10 mouse cellular contexts compared by ENCODE assay signal in genomic region chr5:30909300-30909659, GRCm38 (mm10). TPM values are rescaled to one million over a fixed set of nuclear protein-coding genes. Genes with fewer than 3 reads are reported as not detected.
DNase-seq lines count a peak whose midpoint lies in the region; ATAC-seq lines count a peak whose summit lies in the region.
"Had no signal": no experiment of that assay in that cellular context is flagged by ENCODE, and none has a peak within 500 bp of the region (broad histone marks: within the 10 kb centered on the region; RNA-seq: fewer than 3 reads in every experiment).

No protein-coding gene starts in this region.

- WGBS in hindbrain, embryonic 11.5 days, result 51% methylated on average over 7 of the region's 7 CpGs
- WGBS in hindbrain, embryonic 14.5 days, result 60% methylated on average over 7 of the region's 7 CpGs
- 14% methylated on average over 7 of the region's 7 CpGs for WGBS in kidney, embryonic 15.5 days
- 69% methylated on average over 7 of the region's 7 CpGs for WGBS in forebrain, embryonic 15.5 days

- no peaks in the 10 kb centered on the region for H3K9me3 ChIP-seq in hindbrain, embryonic 11.5 days (ENCODE audit: control insufficient read depth, low read length)
- H3K9me3 ChIP-seq in hindbrain, embryonic 14.5 days (ENCODE audit: control insufficient read depth, low read length), result no peaks in the 10 kb centered on the region
- H3K9me3 ChIP-seq in kidney, embryonic 15.5 days (replicated peaks), result no peaks in the 10 kb centered on the region
- no peaks in the 10 kb centered on the region for H3K9me3 ChIP-seq in forebrain, embryonic 15.5 days

- 0 out of 2 replicates have a peak overlapping the region, but pooled peaks have one; percentile 47 for H3K27ac ChIP-seq in hindbrain, embryonic 11.5 days (ENCODE audit: low read depth, low read length)
- no peak overlapping the region for H3K27ac ChIP-seq in hindbrain, embryonic 14.5 days
- peak overlapping the region; percentile 95 for H3K27ac ChIP-seq in kidney, embryonic 15.5 days
- no peak overlapping the region for H3K27ac ChIP-seq in forebrain, embryonic 15.5 days (replicated peaks)
- H3K27ac ChIP-seq: macrophage had no signal

- H3K4me2 ChIP-seq in hindbrain, embryonic 11.5 days (replicated peaks; ENCODE audit: low read depth, low read length), result no peak overlapping the region
- no peak overlapping the region for H3K4me2 ChIP-seq in hindbrain, embryonic 14.5 days (replicated peaks)
- H3K4me2 ChIP-seq in kidney, embryonic 15.5 days, result peak overlapping the region; percentile 94
- no peak overlapping the region for H3K4me2 ChIP-seq in forebrain, embryonic 15.5 days (replicated peaks)

- no peaks in the 10 kb centered on the region for H3K27me3 ChIP-seq in hindbrain, embryonic 11.5 days (ENCODE audit: control insufficient read depth, insufficient read depth, low read length)
- H3K27me3 ChIP-seq in hindbrain, embryonic 14.5 days (ENCODE audit: control insufficient read depth, insufficient read depth, low read length), result no peaks in the 10 kb centered on the region
- no peaks in the 10 kb centered on the region for H3K27me3 ChIP-seq in kidney, embryonic 15.5 days
- H3K27me3 ChIP-seq in forebrain, embryonic 15.5 days, result no peaks in the 10 kb centered on the region

- no peak for DNase-seq in hindbrain, embryonic 11.5 days (ENCODE audit: low spot score)
- no peak for DNase-seq in hindbrain, embryonic 14.5 days (ENCODE audit: low spot score)
- DNase-seq in heart, adult 8-10 months (ENCODE audit: low spot score), result peak; percentile 61
- DNase-seq in lung, postnatal 36 days, result peak; percentile 44
- DNase-seq in cerebellum, postnatal 4 days (ENCODE audit: low spot score in 2 of 2), result no peak
- no peak for DNase-seq in thymus, postnatal 14 days

- peaks cover 7% of the 10 kb centered on the region; the same call in 1 of the 2 replicates for H3K4me1 ChIP-seq in hindbrain, embryonic 11.5 days (replicated peaks; ENCODE audit: control insufficient read depth, insufficient read depth, low read length)
- peaks cover 37% of the 10 kb centered on the region for H3K4me1 ChIP-seq in hindbrain, embryonic 14.5 days (replicated peaks; ENCODE audit: control insufficient read depth, insufficient read depth, low read length)
- peaks cover 84% of the 10 kb centered on the region for H3K4me1 ChIP-seq in kidney, embryonic 15.5 days
- peaks cover 43% of the 10 kb centered on the region for H3K4me1 ChIP-seq in forebrain, embryonic 15.5 days

- H3K4me3 ChIP-seq in hindbrain, embryonic 11.5 days (ENCODE audit: low read depth, low read length), result no peak overlapping the region
- H3K4me3 ChIP-seq in hindbrain, embryonic 14.5 days (replicated peaks; ENCODE audit: low read length), result no peak overlapping the region
- H3K4me3 ChIP-seq in kidney, embryonic 15.5 days (replicated peaks), result no peak overlapping the region
- no peak overlapping the region for H3K4me3 ChIP-seq in forebrain, embryonic 15.5 days

- ATAC-seq in hindbrain, embryonic 11.5 days (ENCODE audit: low FRiP score), result no peak
- ATAC-seq in hindbrain, embryonic 14.5 days (ENCODE audit: low FRiP score), result no peak
- ATAC-seq in kidney, embryonic 15.5 days (replicated peaks; ENCODE audit: low FRiP score), result no peak
- ATAC-seq in forebrain, embryonic 15.5 days (replicated peaks), result no peak
- ATAC-seq: forebrain, embryonic 16.5 days had no signal

- no peak overlapping the region for H3K9ac ChIP-seq in hindbrain, embryonic 11.5 days (ENCODE audit: low read depth, low read length)
- no peak overlapping the region for H3K9ac ChIP-seq in hindbrain, embryonic 14.5 days
- no peak overlapping the region for H3K9ac ChIP-seq in kidney, embryonic 15.5 days
- no peak overlapping the region for H3K9ac ChIP-seq in forebrain, embryonic 15.5 days (replicated peaks)

- H3K36me3 ChIP-seq in hindbrain, embryonic 11.5 days (ENCODE audit: control insufficient read depth, insufficient read depth, low read length), result no peaks in the 10 kb centered on the region
- peaks cover 20% of the 10 kb centered on the region for H3K36me3 ChIP-seq in hindbrain, embryonic 14.5 days (replicated peaks; ENCODE audit: control insufficient read depth, insufficient read depth)
- H3K36me3 ChIP-seq in kidney, embryonic 15.5 days, result peaks cover 19% of the 10 kb centered on the region
- peaks cover 13% of the 10 kb centered on the region; the same call in 1 of the 2 replicates for H3K36me3 ChIP-seq in forebrain, embryonic 15.5 days

RNA-seq across cellular contexts. Expression of gene Ost4, which starts 1.7 kb away (rescaled TPM):
- polyA plus RNA-seq in hindbrain, embryonic 11.5 days (2014; fragmentation: Nextera tagmentation; extraction: Ambion mirVana), result 335 and 338 TPM in 2 replicates
- 228 and 259 TPM in 2 replicates for polyA plus RNA-seq in hindbrain, embryonic 14.5 days (2014; fragmentation: Nextera tagmentation; extraction: Ambion mirVana)
- 100 to 1,000 TPM; 140 to 164 (median 156) TPM for total RNA-seq in heart, adult 8-10 months (2022)
- 491 and 504 TPM in 2 replicates for polyA plus RNA-seq in kidney, embryonic 15.5 days (2015; fragmentation: Nextera tagmentation; extraction: Ambion mirVana)
- 243 and 273 TPM in 2 replicates for polyA plus RNA-seq in forebrain, embryonic 15.5 days (2015; fragmentation: Nextera tagmentation; extraction: Ambion mirVana)

RNA-seq across cellular contexts. Expression of gene Emilin1, which starts 3.9 kb away (rescaled TPM):
- 46.0 and 48.5 TPM in 2 replicates for polyA plus RNA-seq in hindbrain, embryonic 11.5 days (2014; fragmentation: Nextera tagmentation; extraction: Ambion mirVana)
- 14.1 and 17.1 TPM in 2 replicates for polyA plus RNA-seq in hindbrain, embryonic 14.5 days (2014; fragmentation: Nextera tagmentation; extraction: Ambion mirVana)
- total RNA-seq in heart, adult 8-10 months (2022), result 10 to 100 TPM; 13.9 to 16.6 (median 16.0) TPM
- polyA plus RNA-seq in kidney, embryonic 15.5 days (2015; fragmentation: Nextera tagmentation; extraction: Ambion mirVana), result 258 and 306 TPM in 2 replicates
- 12.0 and 12.9 TPM in 2 replicates for polyA plus RNA-seq in forebrain, embryonic 15.5 days (2015; fragmentation: Nextera tagmentation; extraction: Ambion mirVana)

RNA-seq across cellular contexts. Expression of gene Khk, which starts 12.0 kb away (rescaled TPM):
- polyA plus RNA-seq in hindbrain, embryonic 11.5 days (2014; fragmentation: Nextera tagmentation; extraction: Ambion mirVana), result 4.2 and 7.8 TPM in 2 replicates
- 9.0 and 11.2 TPM in 2 replicates for polyA plus RNA-seq in hindbrain, embryonic 14.5 days (2014; fragmentation: Nextera tagmentation; extraction: Ambion mirVana)
- 10 to 100 TPM; 23.8 to 31.8 (median 26.6) TPM for total RNA-seq in heart, adult 8-10 months (2022)
- 29.3 and 29.7 TPM in 2 replicates for polyA plus RNA-seq in kidney, embryonic 15.5 days (2015; fragmentation: Nextera tagmentation; extraction: Ambion mirVana)
- polyA plus RNA-seq in forebrain, embryonic 15.5 days (2015; fragmentation: Nextera tagmentation; extraction: Ambion mirVana), result 5.1 and 5.5 TPM in 2 replicates

RNA-seq across cellular contexts. Expression of gene Agbl5, which starts 20.8 kb away (rescaled TPM):
- 21.5 and 24.0 TPM in 2 replicates for polyA plus RNA-seq in hindbrain, embryonic 11.5 days (2014; fragmentation: Nextera tagmentation; extraction: Ambion mirVana)
- 25.5 and 28.6 TPM in 2 replicates for polyA plus RNA-seq in hindbrain, embryonic 14.5 days (2014; fragmentation: Nextera tagmentation; extraction: Ambion mirVana)
- total RNA-seq in heart, adult 8-10 months (2022), result 1 to 10 TPM; 4.9 to 6.3 (median 5.6) TPM
- 20.6 and 25.9 TPM in 2 replicates for polyA plus RNA-seq in kidney, embryonic 15.5 days (2015; fragmentation: Nextera tagmentation; extraction: Ambion mirVana)
- 23.2 and 23.9 TPM in 2 replicates for polyA plus RNA-seq in forebrain, embryonic 15.5 days (2015; fragmentation: Nextera tagmentation; extraction: Ambion mirVana)

RNA-seq across cellular contexts. Expression of gene Cgref1, which starts 36.1 kb away (rescaled TPM):
- polyA plus RNA-seq in hindbrain, embryonic 11.5 days (2014; fragmentation: Nextera tagmentation; extraction: Ambion mirVana), result 6.9 and 7.6 TPM in 2 replicates
- 62.4 and 71.4 TPM in 2 replicates for polyA plus RNA-seq in hindbrain, embryonic 14.5 days (2014; fragmentation: Nextera tagmentation; extraction: Ambion mirVana)
- total RNA-seq in heart, adult 8-10 months (2022), result under 1 TPM; 0.37 to 0.97 (median 0.60) TPM
- 12.5 and 17.4 TPM in 2 replicates for polyA plus RNA-seq in kidney, embryonic 15.5 days (2015; fragmentation: Nextera tagmentation; extraction: Ambion mirVana)
- polyA plus RNA-seq in forebrain, embryonic 15.5 days (2015; fragmentation: Nextera tagmentation; extraction: Ambion mirVana), result 15.9 and 18.5 TPM in 2 replicates
- polyA plus RNA-seq: macrophage had no signal

Comparison
In these comparisons a context has a peak if more than half of its experiments do, and no peak if none do; other contexts are left out.
1. H3K27ac ChIP-seq: peak in hindbrain, embryonic 11.5 days (single experiment) and kidney, embryonic 15.5 days (single experiment); none in hindbrain, embryonic 14.5 days (single experiment) and forebrain, embryonic 15.5 days (single experiment).
2. DNase-seq: peak in heart, adult 8-10 months (single experiment) and lung, postnatal 36 days (single experiment); none in hindbrain, embryonic 11.5 days (single experiment), hindbrain, embryonic 14.5 days (single experiment), cerebellum, postnatal 4 days (0 of 2) and thymus, postnatal 14 days (single experiment).